Mouse (Mus musculus) cerebellum, adult 9-11 months (tissue): Measurements from ENCODE around the gene Adam12.
A peak's percentile ranks its signal among the peaks of the same experiment; 100 is the strongest.

Source experiments
- DNase-seq: peaks from one replicate; pipeline ENCODE4 v3.0.0; 2022

Adam12 gene

GRCm38 (mm10) chr7:134079980-134080725, 151.8 kb downstream of the Adam12 start:
- DNase-seq: peak; percentile 22

GRCm38 (mm10) chr7:134077684-134078083, 154.3 kb downstream of the Adam12 start:
- no peak for DNase-seq

- DNase-seq: no peak
Measured at GRCm38 (mm10) chr7:134073011-134073410, 158.9 kb downstream of the Adam12 start.

GRCm38 (mm10) chr7:134071153-134071885, 160.6 kb downstream of the Adam12 start:
- no peak for DNase-seq

GRCm38 (mm10) chr7:134062629-134063028, 169.3 kb downstream of the Adam12 start:
- no peak for DNase-seq

GRCm38 (mm10) chr7:134052486-134052885, 179.5 kb downstream of the Adam12 start:
- DNase-seq: no peak

GRCm38 (mm10) chr7:134050371-134050770, 181.6 kb downstream of the Adam12 start:
- no peak for DNase-seq

GRCm38 (mm10) chr7:134046376-134046775, 185.6 kb downstream of the Adam12 start:
- no peak for DNase-seq

GRCm38 (mm10) chr7:134043576-134043975, 188.4 kb downstream of the Adam12 start:
- no peak for DNase-seq

GRCm38 (mm10) chr7:134042614-134043013, 189.3 kb downstream of the Adam12 start:
- no peak for DNase-seq

GRCm38 (mm10) chr7:134033939-134034338, 198.0 kb downstream of the Adam12 start:
- DNase-seq: no peak

- DNase-seq: no peak
Measured at GRCm38 (mm10) chr7:134032959-134033366, 199.0 kb downstream of the Adam12 start.

- DNase-seq: no peak
Measured at GRCm38 (mm10) chr7:134031787-134032186, 200.2 kb downstream of the Adam12 start.

GRCm38 (mm10) chr7:134031256-134031655, 200.7 kb downstream of the Adam12 start:
- DNase-seq: no peak

GRCm38 (mm10) chr7:134028281-134028830, 203.6 kb downstream of the Adam12 start:
- DNase-seq: no peak

- DNase-seq: no peak
Measured at GRCm38 (mm10) chr7:134027020-134027415, 204.9 kb downstream of the Adam12 start.

- DNase-seq: peak; percentile 55
Measured at GRCm38 (mm10) chr7:134026200-134027019, 205.5 kb downstream of the Adam12 start.

GRCm38 (mm10) chr7:134022157-134022885, 209.6 kb downstream of the Adam12 start:
- DNase-seq: no peak

GRCm38 (mm10) chr7:134015226-134015625, 216.7 kb downstream of the Adam12 start:
- no peak for DNase-seq

- no peak for DNase-seq
Measured at GRCm38 (mm10) chr7:134014733-134015132, 217.2 kb downstream of the Adam12 start.

- no peak for DNase-seq
Measured at GRCm38 (mm10) chr7:134009157-134009556, 222.8 kb downstream of the Adam12 start.

GRCm38 (mm10) chr7:134007942-134008361, 224.0 kb downstream of the Adam12 start:
- no peak for DNase-seq
